Mouse (Mus musculus): ENCODE measurements around the gene Ntan1. TPM values are rescaled to one million over a fixed set of nuclear protein-coding genes. Genes with fewer than 3 reads are reported as not detected.

Ntan1 gene
- polyA plus RNA-seq, 1 experiment from 2014 or later: 152 TPM

DNA sequence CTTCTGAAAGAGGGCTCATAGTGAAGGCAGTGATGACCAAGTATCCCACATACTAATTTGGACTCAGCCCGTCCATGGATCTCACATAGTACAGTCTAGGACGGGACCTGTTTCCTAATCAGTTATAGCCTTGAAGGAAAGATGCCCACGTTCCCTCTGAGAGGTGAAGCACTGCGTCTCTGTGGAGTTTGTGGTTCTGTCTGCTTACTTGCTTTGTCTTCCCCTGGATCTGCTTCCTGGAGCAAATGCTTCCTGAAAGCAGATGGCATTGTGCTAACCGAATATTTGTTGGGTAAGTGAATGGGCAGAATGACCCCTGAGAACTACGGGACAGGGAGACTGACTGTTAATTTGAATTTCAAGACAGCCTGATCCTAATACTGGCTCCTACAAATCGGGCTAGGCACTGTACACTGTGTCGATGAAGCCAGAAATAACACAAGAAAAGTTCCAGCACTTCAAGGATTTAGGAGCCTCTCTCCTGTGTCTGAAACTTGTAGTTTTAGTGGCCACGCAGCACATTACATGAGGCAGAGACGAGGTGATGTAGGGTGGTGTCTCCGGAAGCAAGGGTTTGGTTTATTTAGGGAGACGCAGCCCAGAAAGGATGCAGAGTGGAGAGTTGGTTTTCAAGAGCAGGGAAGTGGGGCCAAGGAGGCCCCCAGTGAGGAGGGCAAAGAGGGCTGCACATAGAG is 1.3 kb downstream of the Ntan1 start:
- no peaks in the 10 kb centered on the region for H3K36me3 ChIP-seq (ENCODE audit: control insufficient read depth, insufficient read depth, low read length)
- H3K4me3 ChIP-seq (ENCODE audit: low read depth, low read length): peak overlapping the region; percentile 75
- peak overlapping the region; percentile 77 for H3K4me2 ChIP-seq (ENCODE audit: low read depth)
- peak overlapping the region; percentile 81 for H3K9ac ChIP-seq (ENCODE audit: low read length)
- no peaks in the 10 kb centered on the region for H3K4me1 ChIP-seq (ENCODE audit: control insufficient read depth, insufficient read depth, low read length)
- peak; percentile 32 for DNase-seq (ENCODE audit: low spot score)
- ATAC-seq (ENCODE audit: insufficient read depth, low FRiP score, low TSS enrichment): no peak
- H3K27me3 ChIP-seq (ENCODE audit: control insufficient read depth, insufficient read depth, low read length): no peaks in the 10 kb centered on the region
- 46% methylated on average over 12 of the region's 12 CpGs for WGBS
- no peak overlapping the region for H3K27ac ChIP-seq (ENCODE audit: low read depth, low read length)
- H3K9me3 ChIP-seq (ENCODE audit: control insufficient read depth, low read length): no peaks in the 10 kb centered on the region

DNA sequence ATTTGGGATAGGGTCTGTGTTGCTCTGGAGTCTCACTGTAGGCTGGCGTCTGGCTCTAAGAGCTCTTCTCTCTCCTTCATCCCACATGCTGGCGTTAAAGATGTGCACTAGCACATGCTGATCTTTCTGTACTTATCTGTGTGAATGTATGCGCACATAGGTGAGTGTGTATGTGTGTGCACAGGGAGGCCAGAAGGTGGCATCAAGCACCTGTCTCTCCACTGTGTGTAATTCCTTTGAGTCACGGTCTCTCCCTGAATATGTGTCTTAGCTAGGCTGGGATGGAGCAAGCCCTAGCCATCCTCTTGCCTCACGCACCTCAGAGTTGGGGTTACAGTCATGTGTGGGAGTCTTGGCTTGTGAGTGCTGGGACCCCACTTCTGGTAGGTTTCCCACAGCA is 2.1 kb downstream of the Ntan1 start:
- DNase-seq (ENCODE audit: low spot score) (no peak), ATAC-seq (ENCODE audit: insufficient read depth, low FRiP score, low TSS enrichment) (no peak)
- Histone ChIP-seq H3K36me3 (ENCODE audit: control insufficient read depth, insufficient read depth, low read length) (no peaks in the 10 kb centered on the region), H3K27ac (ENCODE audit: low read depth, low read length) (no peak overlapping the region), H3K9ac (ENCODE audit: low read length) (no peak overlapping the region), H3K4me2 (ENCODE audit: low read depth) (no peak overlapping the region), H3K4me3 (ENCODE audit: low read depth, low read length) (no peak overlapping the region), H3K9me3 (ENCODE audit: control insufficient read depth, low read length) (no peaks in the 10 kb centered on the region), H3K4me1 (ENCODE audit: control insufficient read depth, insufficient read depth, low read length) (no peaks in the 10 kb centered on the region), H3K27me3 (ENCODE audit: control insufficient read depth, insufficient read depth, low read length) (no peaks in the 10 kb centered on the region)
- 94% methylated on average over 5 of the region's 5 CpGs for WGBS

DNA sequence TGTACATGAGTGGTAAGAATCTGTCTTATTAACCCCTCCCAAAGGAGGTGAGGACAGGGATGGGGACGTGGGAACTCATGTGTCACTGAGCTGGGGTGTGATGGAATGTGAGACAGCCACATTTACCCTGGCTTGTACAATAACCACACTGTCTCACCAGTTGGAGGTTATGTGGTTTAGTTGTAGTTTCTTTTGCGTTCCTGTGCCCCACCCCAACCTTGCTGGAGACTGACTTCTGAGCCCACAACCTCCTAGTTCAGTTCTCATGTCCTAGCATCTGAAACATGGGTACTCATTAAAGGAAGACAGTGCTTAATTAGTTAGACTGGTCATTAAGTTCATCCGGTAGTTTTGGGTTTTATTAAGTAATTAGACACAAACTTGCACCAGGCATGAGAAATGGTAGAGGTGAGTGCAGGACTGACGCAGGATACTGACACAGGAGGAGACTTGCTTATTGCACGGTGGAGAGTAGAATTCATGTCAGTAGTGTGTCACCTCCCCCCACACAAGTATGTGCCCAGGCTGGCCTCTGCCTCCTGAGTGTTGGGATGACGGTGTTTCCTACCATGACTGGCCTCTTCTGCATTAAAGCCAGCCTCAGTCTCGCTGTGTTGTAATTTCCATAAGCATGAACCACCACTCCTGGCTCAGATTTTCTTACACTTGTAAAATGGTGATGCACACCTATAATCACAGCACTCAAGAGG is 7.3 kb downstream of the Ntan1 start:
- Histone ChIP-seq H3K9ac (ENCODE audit: low read length) (no peak overlapping the region), H3K4me3 (ENCODE audit: low read depth, low read length) (no peak overlapping the region), H3K36me3 (ENCODE audit: control insufficient read depth, insufficient read depth, low read length) (no peaks in the 10 kb centered on the region; the same call in 1 of the 2 replicates), H3K4me2 (ENCODE audit: low read depth) (no peak overlapping the region), H3K27me3 (ENCODE audit: control insufficient read depth, insufficient read depth, low read length) (no peaks in the 10 kb centered on the region), H3K4me1 (ENCODE audit: control insufficient read depth, insufficient read depth, low read length) (no peaks in the 10 kb centered on the region), H3K27ac (ENCODE audit: low read depth, low read length) (no peak overlapping the region), H3K9me3 (ENCODE audit: control insufficient read depth, low read length) (no peaks in the 10 kb centered on the region)
- no peak for ATAC-seq (ENCODE audit: insufficient read depth, low FRiP score, low TSS enrichment)
- 85% methylated on average over 7 of the region's 7 CpGs for WGBS
- no peak for DNase-seq (ENCODE audit: low spot score)

DNA sequence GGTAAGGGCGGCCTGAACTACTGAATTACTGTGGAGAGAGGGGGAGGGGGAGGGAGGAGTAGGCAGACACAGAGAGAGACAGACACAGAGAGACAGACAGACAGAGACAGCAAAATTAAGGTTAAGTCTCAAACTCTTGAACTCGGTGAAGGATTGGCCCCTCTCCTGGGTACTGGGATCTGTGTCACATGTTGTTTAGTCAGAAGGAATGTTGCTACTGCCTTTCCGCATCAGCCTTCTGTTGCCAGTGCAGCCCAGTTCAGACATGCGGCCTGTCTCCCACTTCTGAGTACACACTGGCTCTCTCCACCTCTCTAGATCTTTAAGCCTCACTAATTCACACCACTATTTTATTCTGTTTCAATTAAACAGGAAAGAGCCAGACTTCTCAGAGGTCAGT is 7.9 kb downstream of the Ntan1 start:
- H3K27me3 ChIP-seq (ENCODE audit: control insufficient read depth, insufficient read depth, low read length): no peaks in the 10 kb centered on the region
- H3K36me3 ChIP-seq (ENCODE audit: control insufficient read depth, insufficient read depth, low read length): no peaks in the 10 kb centered on the region; the same call in none of the 2 replicates

DNA sequence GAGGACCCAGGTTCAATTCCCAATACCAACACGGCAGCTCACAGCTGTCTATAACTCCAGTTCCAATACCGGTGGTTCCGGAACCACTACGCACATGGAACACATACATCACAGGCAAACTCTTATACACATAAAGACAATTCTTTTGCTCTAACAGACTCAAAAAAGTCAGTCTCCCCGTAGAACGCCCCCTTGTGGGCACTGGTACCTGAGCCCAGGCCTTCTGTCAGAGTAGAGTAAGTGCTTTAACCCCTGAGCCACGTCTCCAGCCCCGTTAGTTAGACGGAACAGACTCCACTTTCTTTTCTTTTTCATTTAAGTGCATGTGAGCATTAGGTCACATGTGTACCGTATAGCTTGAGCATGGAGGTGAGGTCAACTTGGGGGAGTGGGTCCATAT is 11.8 kb downstream of the Ntan1 start:
- Histone ChIP-seq H3K27me3 (ENCODE audit: control insufficient read depth, insufficient read depth, low read length) (no peaks in the 10 kb centered on the region), H3K4me2 (ENCODE audit: low read depth) (no peak overlapping the region), H3K4me3 (ENCODE audit: low read depth, low read length) (no peak overlapping the region), H3K9ac (ENCODE audit: low read length) (no peak overlapping the region), H3K4me1 (ENCODE audit: control insufficient read depth, insufficient read depth, low read length) (no peaks in the 10 kb centered on the region), H3K9me3 (ENCODE audit: control insufficient read depth, low read length) (no peaks in the 10 kb centered on the region), H3K27ac (ENCODE audit: low read depth, low read length) (no peak overlapping the region), H3K36me3 (ENCODE audit: control insufficient read depth, insufficient read depth, low read length) (peaks cover 3% of the 10 kb centered on the region)
- DNase-seq (ENCODE audit: low spot score) (no peak), ATAC-seq (ENCODE audit: insufficient read depth, low FRiP score, low TSS enrichment) (no peak)
- WGBS: 86% methylated on average over 10 of the region's 10 CpGs

More for the DNA sequence above, 7.9 kb downstream of the Ntan1 start:
- ATAC-seq (ENCODE audit: insufficient read depth, low FRiP score, low TSS enrichment) (no peak), DNase-seq (ENCODE audit: low spot score) (no peak)
- H3K9me3 ChIP-seq (ENCODE audit: control insufficient read depth, low read length): no peaks in the 10 kb centered on the region
- H3K4me1 ChIP-seq (ENCODE audit: control insufficient read depth, insufficient read depth, low read length): no peaks in the 10 kb centered on the region
- WGBS: 87% methylated on average over 4 of the region's 4 CpGs
- H3K4me2 ChIP-seq (ENCODE audit: low read depth): no peak overlapping the region
- H3K9ac ChIP-seq (ENCODE audit: low read length): no peak overlapping the region
- no peak overlapping the region for H3K27ac ChIP-seq (ENCODE audit: low read depth, low read length)
- no peak overlapping the region for H3K4me3 ChIP-seq (ENCODE audit: low read depth, low read length)

DNA sequence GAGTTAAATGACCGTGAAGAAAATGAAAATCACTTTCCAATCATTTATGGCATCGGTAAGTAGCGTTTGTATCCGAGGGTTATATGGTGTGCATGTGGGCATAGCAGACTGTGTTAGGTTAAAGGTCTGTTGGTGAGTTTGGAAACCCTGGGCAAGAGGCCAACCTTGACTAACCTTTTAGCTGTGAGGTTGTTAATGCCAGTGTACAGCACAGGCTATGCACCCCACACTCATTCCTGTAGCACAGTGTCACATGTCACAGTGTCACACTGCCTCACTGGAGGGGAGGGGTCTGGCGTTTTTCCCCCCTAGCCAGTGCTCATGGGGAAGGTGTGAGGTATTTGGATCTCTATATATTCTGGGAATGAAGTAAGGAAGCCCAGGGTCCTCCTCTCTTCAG is 13.0 kb downstream of the Ntan1 start:
- no peaks in the 10 kb centered on the region for H3K4me1 ChIP-seq (ENCODE audit: control insufficient read depth, insufficient read depth, low read length)
- no peak overlapping the region for H3K4me2 ChIP-seq (ENCODE audit: low read depth)
- H3K27me3 ChIP-seq (ENCODE audit: control insufficient read depth, insufficient read depth, low read length): no peaks in the 10 kb centered on the region
- no peak overlapping the region for H3K9ac ChIP-seq (ENCODE audit: low read length)
- H3K4me3 ChIP-seq (ENCODE audit: low read depth, low read length): no peak overlapping the region
- no peak overlapping the region for H3K27ac ChIP-seq (ENCODE audit: low read depth, low read length)
- ATAC-seq (ENCODE audit: insufficient read depth, low FRiP score, low TSS enrichment) (no peak), DNase-seq (ENCODE audit: low spot score) (no peak)
- H3K9me3 ChIP-seq (ENCODE audit: control insufficient read depth, low read length): no peaks in the 10 kb centered on the region
- H3K36me3 ChIP-seq (ENCODE audit: control insufficient read depth, insufficient read depth, low read length): peaks cover 6% of the 10 kb centered on the region
- WGBS: 86% methylated on average over 5 of the region's 5 CpGs

DNA sequence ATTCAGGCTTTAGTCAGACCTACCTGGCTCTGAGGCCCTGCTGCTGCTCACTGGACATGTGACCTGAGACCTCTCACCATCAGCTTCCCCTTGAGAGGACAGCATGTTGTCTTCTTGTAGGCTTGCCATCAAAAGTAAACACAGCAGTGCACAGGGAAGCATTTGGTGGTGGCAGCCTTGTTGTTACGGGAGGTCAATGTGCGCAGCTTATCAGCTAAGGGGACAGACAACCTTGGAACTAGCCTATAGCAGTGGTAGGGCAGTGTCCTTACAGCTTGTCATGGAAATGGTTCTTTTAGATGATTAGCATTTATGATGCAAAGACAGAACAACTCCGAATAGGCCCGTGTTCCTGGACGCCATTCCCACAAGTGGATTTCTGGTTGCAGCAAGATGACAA is 15.7 kb downstream of the Ntan1 start:
- no peak overlapping the region for H3K9ac ChIP-seq (ENCODE audit: low read length)

DNA sequence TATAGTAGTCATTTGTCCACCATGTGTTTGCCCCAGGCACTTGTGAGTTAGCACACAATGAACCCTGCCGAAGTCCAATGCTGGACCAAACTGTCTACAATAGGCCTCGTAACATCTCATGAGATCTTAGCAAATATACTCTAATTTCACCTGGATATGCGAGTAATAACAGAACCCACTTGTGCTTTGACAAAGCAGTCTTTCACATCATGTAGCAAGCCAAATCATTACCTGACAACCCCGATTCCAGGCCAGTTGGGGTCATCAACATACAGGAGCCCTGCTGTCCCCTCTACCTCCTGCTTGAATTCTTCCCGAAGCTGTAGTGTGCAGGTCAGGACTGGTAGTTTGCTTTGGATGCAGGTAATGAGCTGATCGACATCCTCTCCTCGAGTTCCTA is 21.4 kb downstream of the Ntan1 start:
- no peaks in the 10 kb centered on the region for H3K9me3 ChIP-seq (ENCODE audit: control insufficient read depth, low read length)

More for the DNA sequence above, 15.7 kb downstream of the Ntan1 start:
- 94% methylated on average over 5 of the region's 5 CpGs for WGBS
- Histone ChIP-seq H3K4me3 (ENCODE audit: low read depth, low read length) (no peak overlapping the region), H3K27me3 (ENCODE audit: control insufficient read depth, insufficient read depth, low read length) (no peaks in the 10 kb centered on the region), H3K9me3 (ENCODE audit: control insufficient read depth, low read length) (no peaks in the 10 kb centered on the region), H3K4me2 (ENCODE audit: low read depth) (no peak overlapping the region), H3K36me3 (ENCODE audit: control insufficient read depth, insufficient read depth, low read length) (peaks cover 10% of the 10 kb centered on the region), H3K4me1 (ENCODE audit: control insufficient read depth, insufficient read depth, low read length) (no peaks in the 10 kb centered on the region), H3K27ac (ENCODE audit: low read depth, low read length) (no peak overlapping the region)
- no peak for DNase-seq (ENCODE audit: low spot score)
- no peak for ATAC-seq (ENCODE audit: insufficient read depth, low FRiP score, low TSS enrichment)

DNA sequence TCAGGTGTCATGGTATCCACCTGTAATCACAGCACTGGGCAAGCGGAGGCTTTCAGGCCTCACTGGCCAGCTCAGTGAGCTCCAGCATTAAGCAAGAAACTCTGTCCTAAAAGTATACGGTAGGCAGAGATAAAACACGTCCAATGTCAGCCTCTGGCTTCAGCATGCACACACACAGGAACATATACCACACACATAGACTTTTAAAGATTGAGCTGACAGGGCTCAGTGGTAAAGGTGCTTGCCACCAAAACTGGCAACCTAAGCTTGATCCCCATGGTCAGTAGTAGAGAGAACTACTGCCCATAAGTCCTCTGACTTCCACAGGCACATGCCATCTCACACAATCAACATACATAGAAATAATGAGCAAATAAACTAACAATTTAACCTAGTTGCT is 22.3 kb downstream of the Ntan1 start:
- H3K4me3 ChIP-seq (ENCODE audit: low read depth, low read length): no peak overlapping the region
- H3K27ac ChIP-seq (ENCODE audit: low read depth, low read length): no peak overlapping the region
- H3K27me3 ChIP-seq (ENCODE audit: control insufficient read depth, insufficient read depth, low read length): no peaks in the 10 kb centered on the region
- no peaks in the 10 kb centered on the region for H3K9me3 ChIP-seq (ENCODE audit: control insufficient read depth, low read length)
- DNase-seq (ENCODE audit: low spot score): no peak
- peaks cover 10% of the 10 kb centered on the region for H3K36me3 ChIP-seq (ENCODE audit: control insufficient read depth, insufficient read depth, low read length)
- WGBS: 94% methylated on average over 3 of the region's 3 CpGs
- H3K9ac ChIP-seq (ENCODE audit: low read length): no peak overlapping the region
- no peak for ATAC-seq (ENCODE audit: insufficient read depth, low FRiP score, low TSS enrichment)
- no peaks in the 10 kb centered on the region for H3K4me1 ChIP-seq (ENCODE audit: control insufficient read depth, insufficient read depth, low read length)
- H3K4me2 ChIP-seq (ENCODE audit: low read depth): no peak overlapping the region

More for the DNA sequence above, 21.4 kb downstream of the Ntan1 start:
- H3K9ac ChIP-seq (ENCODE audit: low read length): no peak overlapping the region
- no peaks in the 10 kb centered on the region for H3K27me3 ChIP-seq (ENCODE audit: control insufficient read depth, insufficient read depth, low read length)
- peaks cover 12% of the 10 kb centered on the region for H3K36me3 ChIP-seq (ENCODE audit: control insufficient read depth, insufficient read depth, low read length)
- no peak overlapping the region for H3K4me3 ChIP-seq (ENCODE audit: low read depth, low read length)
- H3K27ac ChIP-seq (ENCODE audit: low read depth, low read length): no peak overlapping the region
- no peak for ATAC-seq (ENCODE audit: insufficient read depth, low FRiP score, low TSS enrichment)
- H3K4me1 ChIP-seq (ENCODE audit: control insufficient read depth, insufficient read depth, low read length): no peaks in the 10 kb centered on the region
- no peak for DNase-seq (ENCODE audit: low spot score)
- H3K4me2 ChIP-seq (ENCODE audit: low read depth): no peak overlapping the region
- 93% methylated on average over 7 of the region's 7 CpGs for WGBS
